Mouse (Mus musculus) intestine, embryonic 14.5 days (tissue): ENCODE measurements around the gene Cdk5rap2. TPM values are rescaled to one million over a fixed set of nuclear protein-coding genes. Genes with fewer than 3 reads are reported as not detected.

ENCODE experiments used
- ATAC-seq: fragments of 200-750 bp; cut with Nextera tagmentation; replicated peaks from 2 replicates; pipeline ENCODE4 v1.8.0; 2017; ENCODE audit warnings: low read depth, moderate number of reproducible peaks, moderate TSS enrichment, moderate library complexity; ENCODE audit not compliant: low FRiP score, low TSS enrichment
- DNase-seq: peaks from one replicate; pipeline ENCODE4 v3.0.0-alpha.2; 2018; ENCODE audit warnings: low spot score
- H3K27ac ChIP-seq: fragments of 300-500 bp; sonication (generic); 2 replicates; pipeline ENCODE4 v1.5.1; 2014; ENCODE audit warnings: low read depth, mild to moderate bottlenecking, control low read depth
- H3K27me3 ChIP-seq: fragments of 300-500 bp; sonication (generic); replicated peaks from 2 replicates; pipeline ENCODE4 v1.6.1; 2014; ENCODE audit warnings: low read length, control low read depth; ENCODE audit not compliant: control insufficient read depth, insufficient read depth
- H3K36me3 ChIP-seq: fragments of 300-500 bp; sonication (generic); 2 replicates; pipeline ENCODE4 v1.6.1; 2014; ENCODE audit warnings: low read length, control low read depth; ENCODE audit not compliant: control insufficient read depth, insufficient read depth
- H3K4me1 ChIP-seq: fragments of 300-500 bp; sonication (generic); replicated peaks from 2 replicates; pipeline ENCODE4 v1.6.1; 2014; ENCODE audit warnings: low read length, control low read depth, mixed read lengths; ENCODE audit not compliant: control insufficient read depth, insufficient read depth
- H3K4me2 ChIP-seq: fragments of 300-500 bp; sonication (generic); 2 replicates; pipeline ENCODE4 v1.6.1; 2014; ENCODE audit warnings: low read length
- H3K4me3 ChIP-seq: fragments of 300-500 bp; sonication (generic); 2 replicates; pipeline ENCODE4 v1.5.1; 2014; ENCODE audit warnings: low read depth, low read length, control low read depth, mixed read lengths
- H3K9ac ChIP-seq: fragments of 300-500 bp; sonication (generic); 2 replicates; pipeline ENCODE4 v1.6.1; 2014; ENCODE audit warnings: mild to moderate bottlenecking, low read length
- H3K9me3 ChIP-seq: fragments of 300-500 bp; sonication (generic); 2 replicates; pipeline ENCODE4 v1.6.1; 2016; ENCODE audit warnings: low read length, control low read depth; ENCODE audit not compliant: control insufficient read depth
- WGBS: fragments of 180-500 bp; shearing (Covaris S2); extraction: QIAGEN DNeasy Blood & Tissue Kit; methylation state at CpG from one replicate; pipeline ENCODE4 v1.1.7; 2014; 5-methylcytosine and 5-hydroxymethylcytosine counted together
- polyA plus RNA-seq: library from polyadenylated mRNA; unstranded; fragments of >200 nt; fragmentation: Nextera tagmentation; extraction: Ambion mirVana; gene quantifications from 2 replicates; pipeline ENCODE4 v1.2.1, GENCODE M21; 2014

Gene Cdk5rap2
- polyA plus RNA-seq, 1 experiment from 2014 or later: 20.0 TPM

DNA sequence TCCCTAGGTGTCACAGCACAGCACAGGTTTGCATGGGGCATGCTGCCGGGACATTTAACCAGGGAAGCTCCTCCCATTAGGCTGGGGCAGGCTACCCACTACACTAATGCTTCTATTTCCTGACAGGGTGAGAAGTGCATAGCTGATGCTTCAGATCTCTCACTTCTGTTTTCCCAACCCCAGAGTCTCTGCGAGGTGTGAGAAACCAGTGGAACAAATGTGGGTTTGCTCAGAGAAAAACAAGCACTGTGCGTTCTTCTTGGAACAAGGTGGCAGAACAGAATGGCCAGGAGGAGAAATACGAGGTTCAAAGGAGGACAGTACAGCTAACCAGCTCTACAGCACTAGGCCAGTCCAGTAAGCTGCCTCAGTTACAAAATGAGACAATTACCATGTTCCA, 106.4 kb downstream of the Cdk5rap2 start:
- Histone ChIP-seq H3K4me3 (no peak overlapping the region), H3K9me3 (no peaks in the 10 kb centered on the region), H3K27me3 (no peaks in the 10 kb centered on the region), H3K9ac (no peak overlapping the region), H3K4me2 (no peak overlapping the region), H3K36me3 (peaks cover 28% of the 10 kb centered on the region), H3K4me1 (no peaks in the 10 kb centered on the region), H3K27ac (no peak overlapping the region)
- DNase-seq (no peak), ATAC-seq (no peak)
- WGBS: 71% methylated on average over 4 of the region's 4 CpGs

DNA sequence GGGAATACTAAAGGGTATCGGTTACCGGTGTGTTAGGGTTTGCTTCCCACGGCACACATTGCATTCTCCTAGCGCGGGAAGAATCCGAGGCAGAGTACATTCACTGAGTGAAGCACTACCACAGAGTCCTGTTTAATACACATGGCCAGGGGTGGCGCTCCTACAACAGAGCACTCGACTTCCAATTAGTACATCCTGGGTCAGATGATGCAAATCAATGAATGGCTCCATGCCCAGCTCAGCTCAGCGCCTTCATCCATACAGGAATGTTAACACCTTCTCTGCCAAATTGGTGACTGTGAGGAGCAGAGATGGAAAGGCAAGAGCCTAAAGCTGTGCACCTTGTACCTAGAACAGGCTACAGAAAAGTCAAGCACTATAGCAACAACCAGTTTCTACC, 109.1 kb downstream of the Cdk5rap2 start:
- no peak overlapping the region for H3K9ac ChIP-seq
- H3K4me2 ChIP-seq: no peak overlapping the region
- no peaks in the 10 kb centered on the region for H3K27me3 ChIP-seq
- H3K27ac ChIP-seq: no peak overlapping the region
- no peaks in the 10 kb centered on the region for H3K4me1 ChIP-seq
- DNase-seq: no peak
- H3K9me3 ChIP-seq: no peaks in the 10 kb centered on the region
- 89% methylated on average over 9 of the region's 9 CpGs for WGBS
- no peak for ATAC-seq
- no peak overlapping the region for H3K4me3 ChIP-seq
- peaks cover 44% of the 10 kb centered on the region for H3K36me3 ChIP-seq

DNA sequence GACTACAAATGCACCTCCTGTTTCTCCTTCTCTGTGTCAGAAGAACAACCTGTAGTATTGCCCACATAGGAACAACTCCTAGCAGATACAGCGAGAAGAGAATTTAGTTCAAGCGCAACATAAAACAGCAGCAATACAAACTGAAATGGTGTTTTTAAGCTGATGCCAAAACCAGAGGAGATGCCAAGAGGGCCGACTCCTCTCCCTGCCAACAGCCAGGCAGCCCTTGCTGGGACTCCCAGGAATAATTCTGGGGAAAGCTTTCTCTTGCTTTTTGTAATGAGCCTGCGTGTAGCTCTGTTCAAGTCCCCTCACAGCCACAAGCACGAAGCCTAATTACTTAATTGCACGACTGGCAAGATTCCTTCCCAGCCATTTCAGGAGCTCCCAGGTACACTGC, 120.9 kb downstream of the Cdk5rap2 start:
- WGBS: 87% methylated on average over 6 of the region's 6 CpGs
- H3K4me1 ChIP-seq: no peaks in the 10 kb centered on the region
- H3K27ac ChIP-seq: no peak overlapping the region
- no peaks in the 10 kb centered on the region for H3K9me3 ChIP-seq
- no peaks in the 10 kb centered on the region for H3K27me3 ChIP-seq
- DNase-seq: no peak
- no peak overlapping the region for H3K4me2 ChIP-seq
- no peak overlapping the region for H3K4me3 ChIP-seq
- peaks cover 43% of the 10 kb centered on the region for H3K36me3 ChIP-seq
- no peak for ATAC-seq
- H3K9ac ChIP-seq: no peak overlapping the region

DNA sequence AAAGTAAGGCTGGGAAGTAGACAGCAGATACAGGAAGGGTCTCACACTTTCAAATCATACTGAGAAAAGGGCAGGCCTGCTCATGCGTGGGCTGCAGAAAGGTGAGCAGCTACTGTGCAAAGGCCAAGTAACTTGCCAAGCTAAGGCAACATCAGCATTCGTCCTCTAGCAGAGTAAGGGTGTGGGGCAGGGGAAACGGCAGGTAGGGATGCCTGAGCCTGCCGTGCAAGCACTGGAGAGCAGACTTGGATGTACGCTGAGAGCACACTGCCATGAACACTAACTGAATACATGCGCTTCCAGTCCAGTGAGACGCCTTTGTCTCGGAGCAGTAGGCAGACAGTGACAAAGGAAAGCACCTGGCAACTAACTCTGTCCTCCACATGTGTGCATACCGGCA, 127.1 kb downstream of the Cdk5rap2 start:
- no peak overlapping the region for H3K4me2 ChIP-seq
- no peak overlapping the region for H3K4me3 ChIP-seq
- DNase-seq: no peak
- no peaks in the 10 kb centered on the region for H3K9me3 ChIP-seq
- peaks cover 38% of the 10 kb centered on the region for H3K36me3 ChIP-seq
- no peak overlapping the region for H3K9ac ChIP-seq
- H3K27me3 ChIP-seq: no peaks in the 10 kb centered on the region
- WGBS: 93% methylated on average over 9 of the region's 9 CpGs
- no peak for ATAC-seq
- H3K4me1 ChIP-seq: no peaks in the 10 kb centered on the region
- H3K27ac ChIP-seq: no peak overlapping the region

DNA sequence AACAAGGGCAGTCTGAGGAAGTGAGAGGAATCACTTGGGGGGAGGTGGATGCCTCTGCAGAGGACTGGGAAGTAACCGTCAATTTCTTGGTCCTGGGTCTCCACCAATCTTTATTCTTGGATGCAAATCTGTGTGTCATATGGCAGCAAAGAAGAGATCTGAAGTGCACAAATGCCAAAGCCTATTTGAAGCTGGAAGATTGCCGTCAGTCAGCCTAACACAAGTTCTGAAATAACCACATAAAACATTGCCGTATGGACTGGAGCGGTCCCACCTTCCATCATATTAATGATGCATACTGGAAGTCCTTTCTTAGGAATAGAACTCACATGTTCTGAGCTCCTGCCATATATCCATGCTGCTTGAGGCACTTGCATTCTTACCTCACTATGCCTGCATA, 131.4 kb downstream of the Cdk5rap2 start:
- Histone ChIP-seq H3K9me3 (no peaks in the 10 kb centered on the region), H3K4me3 (no peak overlapping the region), H3K27ac (no peak overlapping the region), H3K36me3 (peaks cover 39% of the 10 kb centered on the region), H3K27me3 (no peaks in the 10 kb centered on the region), H3K4me2 (no peak overlapping the region), H3K9ac (no peak overlapping the region), H3K4me1 (no peaks in the 10 kb centered on the region)
- DNase-seq (no peak), ATAC-seq (no peak)
- 97% methylated on average over 4 of the region's 4 CpGs for WGBS

DNA sequence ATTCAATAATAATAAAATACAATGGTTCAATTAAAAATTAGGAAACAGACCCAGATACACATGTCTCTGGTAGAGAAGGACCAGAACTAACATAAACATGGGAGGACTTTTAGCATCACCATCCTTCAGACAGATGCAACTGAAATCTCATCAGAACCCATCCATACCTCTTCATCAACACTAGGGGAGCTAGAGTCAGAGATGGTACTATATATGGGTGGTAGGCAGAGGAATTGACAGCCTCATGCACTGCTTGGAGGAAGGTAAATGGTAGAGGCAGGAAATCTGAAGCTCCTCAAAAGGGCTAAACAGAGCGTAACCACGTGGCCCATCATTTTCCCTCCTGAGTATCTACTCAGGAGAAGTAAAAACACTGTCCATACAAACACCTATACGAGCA, 132.2 kb downstream of the Cdk5rap2 start:
- H3K4me3 ChIP-seq: no peak overlapping the region
- 91% methylated on average over 3 of the region's 3 CpGs for WGBS
- H3K4me2 ChIP-seq: no peak overlapping the region
- no peaks in the 10 kb centered on the region for H3K27me3 ChIP-seq
- H3K4me1 ChIP-seq: no peaks in the 10 kb centered on the region
- H3K27ac ChIP-seq: no peak overlapping the region
- no peaks in the 10 kb centered on the region for H3K9me3 ChIP-seq
- no peak overlapping the region for H3K9ac ChIP-seq
- DNase-seq (no peak), ATAC-seq (no peak)
- H3K36me3 ChIP-seq: peaks cover 32% of the 10 kb centered on the region

DNA sequence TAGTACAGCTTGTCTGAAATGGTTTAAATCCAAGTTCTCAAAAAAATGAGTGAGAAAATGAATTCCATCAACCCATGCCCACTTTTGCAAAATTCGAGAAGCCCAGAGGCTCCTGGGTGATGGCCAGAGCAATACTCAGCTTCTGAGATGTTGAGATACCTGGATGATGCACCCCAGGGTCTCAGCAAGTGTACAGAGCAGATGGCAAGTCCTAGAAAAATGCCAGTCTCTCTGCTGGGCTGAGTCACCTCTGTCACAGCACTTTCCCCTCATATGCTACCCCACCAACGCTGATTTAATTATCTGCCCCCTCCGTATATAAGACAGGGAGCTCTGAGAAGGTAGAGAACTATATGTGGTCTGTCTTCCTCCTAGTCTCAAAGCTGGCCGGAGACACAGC, 137.3 kb downstream of the Cdk5rap2 start:
- peaks cover 44% of the 10 kb centered on the region for H3K36me3 ChIP-seq
- ATAC-seq: no peak
- no peaks in the 10 kb centered on the region for H3K4me1 ChIP-seq
- WGBS: 94% methylated on average over 4 of the region's 4 CpGs
- no peak overlapping the region for H3K4me2 ChIP-seq
- no peaks in the 10 kb centered on the region for H3K9me3 ChIP-seq
- H3K4me3 ChIP-seq: no peak overlapping the region
- H3K27me3 ChIP-seq: no peaks in the 10 kb centered on the region
- no peak overlapping the region for H3K27ac ChIP-seq
- no peak overlapping the region for H3K9ac ChIP-seq
- DNase-seq: no peak

DNA sequence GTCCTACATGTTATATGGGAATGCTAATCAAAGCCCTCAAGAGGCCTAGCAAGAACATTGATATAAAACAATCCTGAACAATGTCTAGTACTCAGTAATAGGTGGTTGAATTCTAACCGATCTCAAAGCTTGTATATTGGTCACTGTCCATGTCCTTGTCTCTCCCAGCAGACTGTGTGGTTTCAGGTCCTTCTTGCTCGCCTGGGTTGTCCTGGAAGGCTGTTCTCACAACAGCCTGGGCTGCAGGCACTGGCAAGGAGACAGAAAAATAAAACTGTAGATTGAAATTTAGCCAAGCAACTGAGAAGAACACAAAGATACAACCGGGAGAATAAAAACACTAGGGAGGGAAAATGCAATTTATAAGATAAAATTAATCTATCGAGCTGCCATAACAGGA, 137.7 kb downstream of the Cdk5rap2 start:
- H3K27me3 ChIP-seq: no peaks in the 10 kb centered on the region
- H3K4me2 ChIP-seq: no peak overlapping the region
- H3K9ac ChIP-seq: no peak overlapping the region
- 90% methylated on average over 4 of the region's 4 CpGs for WGBS
- DNase-seq (no peak), ATAC-seq (no peak)
- no peak overlapping the region for H3K27ac ChIP-seq
- no peak overlapping the region for H3K4me3 ChIP-seq
- H3K9me3 ChIP-seq: no peaks in the 10 kb centered on the region
- H3K36me3 ChIP-seq: peaks cover 44% of the 10 kb centered on the region
- no peaks in the 10 kb centered on the region for H3K4me1 ChIP-seq

DNA sequence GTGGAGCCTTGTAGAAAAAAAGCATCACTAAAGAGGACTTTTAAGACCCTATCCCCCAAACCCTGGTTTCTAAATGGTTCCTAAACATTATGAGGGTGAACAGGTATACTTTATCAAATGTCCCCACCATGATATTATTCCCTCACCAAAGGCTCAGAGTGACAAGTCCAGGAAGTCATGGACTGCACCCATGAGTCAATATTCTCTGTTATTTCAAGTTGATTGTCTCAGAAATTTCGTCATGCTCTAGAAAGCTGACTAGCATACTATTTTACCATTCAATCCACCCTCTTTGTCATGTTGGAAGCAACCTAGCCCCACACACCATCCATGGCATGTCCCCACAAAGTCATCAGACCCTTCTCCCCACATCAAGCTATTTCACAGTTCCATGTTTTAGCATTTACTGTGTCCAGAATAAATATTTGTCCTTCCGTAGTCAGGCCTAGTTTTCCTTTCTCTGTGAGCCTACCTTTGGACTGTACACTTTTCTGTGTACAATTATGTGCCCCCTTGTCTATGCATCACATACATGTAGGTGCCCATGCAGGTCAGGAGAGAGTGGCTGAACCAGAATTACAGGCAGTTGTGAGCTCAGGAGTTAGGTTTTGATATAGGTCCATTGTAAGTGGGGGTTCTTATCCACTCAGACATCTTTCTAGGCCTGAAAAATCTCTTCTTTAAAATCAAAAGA, 142.9 kb downstream of the Cdk5rap2 start:
- Histone ChIP-seq H3K27me3 (no peaks in the 10 kb centered on the region), H3K4me2 (no peak overlapping the region), H3K36me3 (peaks cover 71% of the 10 kb centered on the region), H3K9me3 (no peaks in the 10 kb centered on the region), H3K9ac (no peak overlapping the region), H3K27ac (no peak overlapping the region), H3K4me3 (no peak overlapping the region), H3K4me1 (no peaks in the 10 kb centered on the region)
- DNase-seq (no peak), ATAC-seq (no peak)
- 92% methylated on average over 2 of the region's 2 CpGs for WGBS
